Mouse (Mus musculus): ENCODE data around the gene Lmo1. TPM values are rescaled to one million over a fixed set of nuclear protein-coding genes. Genes with fewer than 3 reads are reported as not detected.

The Lmo1 gene
- total RNA-seq, 1 experiment from 2014 or later = 7.3 TPM

Other genes starting within 250 kb of the Lmo1 start
- 7.6 and 8.3 TPM in 2 replicates for gene Nlrp10, start 245.0 kb downstream of the Lmo1 start, total RNA-seq (2017)
- gene Eif3f, start 240.8 kb downstream of the Lmo1 start, total RNA-seq (2017) = 66.9 and 85.4 TPM in 2 replicates
- gene Tub, start 224.9 kb downstream of the Lmo1 start, total RNA-seq (2017) = not detected in 2 replicates
- 3.3 and 4.8 TPM in 2 replicates for gene Ric3, start 91.9 kb downstream of the Lmo1 start, total RNA-seq (2017)